In genomic region chr16:14292205-14293199, GRCm38 (mm10) we compare ENCODE assay signal across 8 mouse cellular contexts. TPM values are rescaled to one million over a fixed set of nuclear protein-coding genes. Genes with fewer than 3 reads are reported as not detected.
A peak's percentile ranks its signal among the peaks of the same experiment; 100 is the strongest.
DNase-seq lines count a peak whose midpoint lies in the region; ATAC-seq and TF ChIP-seq lines count a peak whose summit lies in the region.

No protein-coding gene starts in this region.

- H3K36me3 ChIP-seq in embryonic facial prominence, embryonic 15.5 days = no peaks in the 10 kb centered on the region
- 0 out of 2 replicates have a peak, but pooled peaks cover 3% of the 10 kb centered on the region for H3K36me3 ChIP-seq in hindbrain, embryonic 12.5 days
- no peaks in the 10 kb centered on the region for H3K36me3 ChIP-seq in liver, embryonic 16.5 days (ENCODE audit: control insufficient read depth, insufficient read depth)
- no peaks in the 10 kb centered on the region for H3K36me3 ChIP-seq in testis, adult 2 months (ENCODE audit: control insufficient read depth, insufficient read depth, low read length)

- H3K9ac ChIP-seq in embryonic facial prominence, embryonic 15.5 days = peak overlapping the region; percentile 10; the same call in 1 of the 2 replicates
- no peak overlapping the region for H3K9ac ChIP-seq in hindbrain, embryonic 12.5 days
- no peak overlapping the region for H3K9ac ChIP-seq in liver, embryonic 16.5 days (ENCODE audit: low read depth, low read length)

- H3K9me3 ChIP-seq in embryonic facial prominence, embryonic 15.5 days (replicated peaks) = no peaks in the 10 kb centered on the region
- H3K9me3 ChIP-seq in hindbrain, embryonic 12.5 days (replicated peaks) = no peaks in the 10 kb centered on the region
- no peaks in the 10 kb centered on the region for H3K9me3 ChIP-seq in liver, embryonic 16.5 days (replicated peaks; ENCODE audit: control insufficient read depth, low read length)

- peak overlapping the region; percentile 69 for H3K4me2 ChIP-seq in embryonic facial prominence, embryonic 15.5 days (replicated peaks)
- peak overlapping the region; percentile 47 for H3K4me2 ChIP-seq in hindbrain, embryonic 12.5 days (replicated peaks)
- H3K4me2 ChIP-seq in liver, embryonic 16.5 days (ENCODE audit: low read depth, low read length) = peak overlapping the region; percentile 24; the same call in 1 of the 2 replicates

- H3K27me3 ChIP-seq in embryonic facial prominence, embryonic 15.5 days = no peaks in the 10 kb centered on the region
- peaks cover 27% of the 10 kb centered on the region for H3K27me3 ChIP-seq in hindbrain, embryonic 12.5 days
- peaks cover 20% of the 10 kb centered on the region for H3K27me3 ChIP-seq in liver, embryonic 16.5 days (ENCODE audit: control insufficient read depth, insufficient read depth, low read depth, low read length)
- no peaks in the 10 kb centered on the region for H3K27me3 ChIP-seq in testis, adult 2 months (ENCODE audit: control insufficient read depth, insufficient read depth, low read length)

- TF ChIP-seq CTCF in testis, adult 2 months (IDR thresholded peaks at IDR 0.05; ENCODE audit: control insufficient read depth, insufficient read depth, insufficient replicate concordance, low read depth, low read length) = no peak

- TF ChIP-seq POLR2A in testis, adult 2 months (IDR thresholded peaks at IDR 0.05; ENCODE audit: control insufficient read depth, low read depth, low read length) = no peak

- H3K27ac ChIP-seq in embryonic facial prominence, embryonic 15.5 days (replicated peaks) = no peak overlapping the region
- H3K27ac ChIP-seq in hindbrain, embryonic 12.5 days = no peak overlapping the region
- no peak overlapping the region for H3K27ac ChIP-seq in liver, embryonic 16.5 days (ENCODE audit: low read length)
- H3K27ac ChIP-seq in testis, adult 2 months (ENCODE audit: control insufficient read depth, insufficient read depth, low read depth, low read length) = 0 out of 2 replicates have a peak overlapping the region, but pooled peaks have one; percentile 4

- ATAC-seq in embryonic facial prominence, embryonic 15.5 days (ENCODE audit: insufficient number of reproducible peaks, low FRiP score, low TSS enrichment, low read depth) = no peak; the same call in 1 of the 2 replicates
- ATAC-seq in hindbrain, embryonic 12.5 days (ENCODE audit: low FRiP score) = 0 out of 2 replicates have a peak, but pooled peaks have one; percentile 31
- ATAC-seq in liver, embryonic 16.5 days (ENCODE audit: low read depth) = no peak
- ATAC-seq in cerebellum, adult (ENCODE audit: insufficient number of reproducible peaks, low FRiP score, low TSS enrichment) = no peak

- 8% methylated on average over 31 of the region's 31 CpGs for whole genome bisulfite sequencing in embryonic facial prominence, embryonic 15.5 days
- WGBS in hindbrain, embryonic 12.5 days = 14% methylated on average over 31 of the region's 31 CpGs
- WGBS in liver, embryonic 16.5 days (ENCODE audit: insufficient replicate concordance) = 18% methylated on average over 31 of the region's 31 CpGs

- intact Hi-C loops in left cerebral cortex, postnatal 4 days (cut with DNase I) = no loop called here

- H3K4me1 ChIP-seq in embryonic facial prominence, embryonic 15.5 days = peaks cover 20% of the 10 kb centered on the region
- peaks cover 15% of the 10 kb centered on the region for H3K4me1 ChIP-seq in hindbrain, embryonic 12.5 days
- no peaks in the 10 kb centered on the region; the same call in 1 of the 2 replicates for H3K4me1 ChIP-seq in liver, embryonic 16.5 days (ENCODE audit: control insufficient read depth, low read depth, low read length)
- H3K4me1 ChIP-seq in testis, adult 2 months (ENCODE audit: control insufficient read depth, insufficient read depth, low read length) = peaks cover 8% of the 10 kb centered on the region

- H3K4me3 ChIP-seq in embryonic facial prominence, embryonic 15.5 days (replicated peaks) = peak overlapping the region; percentile 37
- H3K4me3 ChIP-seq in hindbrain, embryonic 12.5 days = peak overlapping the region; percentile 25
- no peak overlapping the region for H3K4me3 ChIP-seq in liver, embryonic 16.5 days (ENCODE audit: low read depth, low read length)
- H3K4me3 ChIP-seq in testis, adult 2 months (ENCODE audit: control insufficient read depth, low read depth, low read length) = no peak overlapping the region

- peak; percentile 39 for DNase-seq in left cerebral cortex, postnatal 4 days
- DNase-seq in left cerebral cortex, adult 18-20 months (ENCODE audit: low spot score in 2 of 2) = no peak
- DNase-seq in thymus, postnatal 25 days = no peak

RNA-seq across cellular contexts. Expression of gene Myh11, which starts 1.3 kb away (rescaled TPM):
- 1 to 10 TPM; 1.6 to 2.0 TPM for total RNA-seq in left cerebral cortex, postnatal 4 days (2021)
- total RNA-seq in left cerebral cortex, adult 18-20 months (2021) = 1 to 10 TPM; 3.0 to 3.8 TPM
- 2.4 and 2.7 TPM in 2 replicates for polyA plus RNA-seq in embryonic facial prominence, embryonic 15.5 days (2015; fragmentation: Nextera tagmentation; extraction: Ambion mirVana)
- polyA plus RNA-seq in hindbrain, embryonic 12.5 days (2016; fragmentation: Nextera tagmentation; extraction: Ambion mirVana) = 0.30 and 0.79 TPM in 2 replicates
- polyA plus RNA-seq in liver, embryonic 16.5 days (2015; fragmentation: Nextera tagmentation; extraction: Ambion mirVana) = 0.60 and 1.7 TPM in 2 replicates
- polyA plus RNA-seq in testis, adult 2 months (2012; rRNA removed) = 8.4 and 22.6 TPM in 2 replicates

RNA-seq across cellular contexts. Expression of gene Fopnl, which starts 24.7 kb away (rescaled TPM):
- 10 to 100 TPM; 56.9 to 58.6 TPM for total RNA-seq in left cerebral cortex, postnatal 4 days (2021)
- total RNA-seq in left cerebral cortex, adult 18-20 months (2021) = 10 to 100 TPM; 53.1 to 55.2 TPM
- 145 and 156 TPM in 2 replicates for polyA plus RNA-seq in embryonic facial prominence, embryonic 15.5 days (2015; fragmentation: Nextera tagmentation; extraction: Ambion mirVana)
- polyA plus RNA-seq in hindbrain, embryonic 12.5 days (2016; fragmentation: Nextera tagmentation; extraction: Ambion mirVana) = 163 and 182 TPM in 2 replicates
- polyA plus RNA-seq in liver, embryonic 16.5 days (2015; fragmentation: Nextera tagmentation; extraction: Ambion mirVana) = 52.8 and 59.7 TPM in 2 replicates
- polyA plus RNA-seq in testis, adult 2 months (2012; rRNA removed) = 25.5 and 28.5 TPM in 2 replicates

Comparison
In these comparisons a context has a peak if more than half of its experiments do, and no peak if none do; other contexts are left out.
1. H3K4me3 ChIP-seq: peak in embryonic facial prominence, embryonic 15.5 days (single experiment) and hindbrain, embryonic 12.5 days (single experiment); none in liver, embryonic 16.5 days (single experiment) and testis, adult 2 months (single experiment).
2. Peak in every context shown above with its lines, with median percentiles within 50 percentile points of each other: H3K4me2 ChIP-seq.